Mouse (Mus musculus) thymus, adult 2 months (tissue): ENCODE results near the gene Nos1. TPM values are rescaled to one million over a fixed set of nuclear protein-coding genes. Genes with fewer than 3 reads are reported as not detected.
A peak's percentile ranks its signal among the peaks of the same experiment; 100 is the strongest.

Experiments
- DNase-seq: peaks from one replicate; pipeline ENCODE4 v3.0.0; 2021
- H3K27ac ChIP-seq: fragments of 200-500 bp; 2 replicates; pipeline ENCODE4 v1.5.1; 2012; ENCODE audit warnings: low read length, control low read depth; ENCODE audit not compliant: control insufficient read depth, insufficient read depth
- H3K27me3 ChIP-seq: fragments of 200-500 bp; 2 replicates; pipeline ENCODE4 v1.6.1; 2012; ENCODE audit warnings: mild to moderate bottlenecking, low read length, moderate library complexity, mixed read lengths; ENCODE audit not compliant: control insufficient read depth, insufficient read depth
- H3K36me3 ChIP-seq: fragments of 200-500 bp; 2 replicates; pipeline ENCODE4 v1.6.1; 2012; ENCODE audit warnings: mild to moderate bottlenecking, low read length, moderate library complexity; ENCODE audit not compliant: control insufficient read depth, insufficient read depth
- H3K4me1 ChIP-seq: fragments of 200-500 bp; replicated peaks from 2 replicates; pipeline ENCODE4 v1.6.1; 2012; ENCODE audit warnings: low read length; ENCODE audit not compliant: control insufficient read depth, insufficient read depth
- H3K4me3 ChIP-seq: fragments of 200-500 bp; 2 replicates; pipeline ENCODE4 v1.5.1; 2012; ENCODE audit warnings: mild to moderate bottlenecking, low read length, control low read depth, moderate library complexity; ENCODE audit not compliant: control insufficient read depth, insufficient read depth
- CTCF ChIP-seq: fragments of 200-500 bp; IDR thresholded peaks from 2 replicates; pipeline ENCODE4 v1.5.1; 2012; ENCODE audit warnings: mild to moderate bottlenecking, control low read depth, low read length, moderate library complexity, borderline replicate concordance; ENCODE audit not compliant: control insufficient read depth, poor library complexity, insufficient read depth; ENCODE audit errors: extremely low read depth
- POLR2A ChIP-seq: fragments of 200-500 bp; IDR thresholded peaks from 2 replicates; pipeline ENCODE4 v1.6.1; 2012; ENCODE audit warnings: mild to moderate bottlenecking, low read length, control low read depth, moderate library complexity; ENCODE audit not compliant: control insufficient read depth, poor library complexity, insufficient read depth; ENCODE audit errors: extremely low read depth
- WGBS: fragments of 180-500 bp; shearing (Covaris S2); methylation state at CpG from one replicate; pipeline ENCODE4 v1.1.7; 2018; 5-methylcytosine and 5-hydroxymethylcytosine counted together
- polyA plus RNA-seq: library from polyadenylated mRNA; depleted of rRNA; stranded (reverse); fragments of >200 nt; gene quantifications from 2 replicates; pipeline ENCODE4 v1.2.3, GENCODE M21; 2012

The Nos1 gene
- polyA plus RNA-seq, 1 experiment, result 0.35 TPM

DNA sequence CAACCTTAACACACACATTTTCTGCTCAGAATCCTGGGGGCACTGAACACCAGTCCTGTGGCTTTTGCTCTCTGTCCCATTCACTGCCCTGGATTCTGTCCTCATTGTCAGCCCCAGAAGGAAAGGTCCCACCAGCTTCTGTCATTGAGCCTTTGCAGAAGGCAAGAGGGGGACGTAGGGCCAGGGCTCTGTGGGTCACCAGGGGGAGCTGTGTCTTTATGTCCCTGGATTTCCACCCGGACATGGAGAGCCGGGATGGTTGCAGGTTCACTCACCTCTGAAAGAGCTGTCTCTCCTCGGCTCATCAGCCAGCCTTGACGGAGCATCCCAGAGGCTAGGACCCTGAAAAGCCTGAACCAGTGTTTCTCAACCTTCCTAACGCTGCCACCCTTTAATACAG lies 142.9 kb downstream of the Nos1 start:
- no peaks in the 10 kb centered on the region for H3K36me3 ChIP-seq
- TF ChIP-seq CTCF, result no peak
- TF ChIP-seq POLR2A, result no peak
- 39% methylated on average over 6 of the region's 6 CpGs for WGBS

DNA sequence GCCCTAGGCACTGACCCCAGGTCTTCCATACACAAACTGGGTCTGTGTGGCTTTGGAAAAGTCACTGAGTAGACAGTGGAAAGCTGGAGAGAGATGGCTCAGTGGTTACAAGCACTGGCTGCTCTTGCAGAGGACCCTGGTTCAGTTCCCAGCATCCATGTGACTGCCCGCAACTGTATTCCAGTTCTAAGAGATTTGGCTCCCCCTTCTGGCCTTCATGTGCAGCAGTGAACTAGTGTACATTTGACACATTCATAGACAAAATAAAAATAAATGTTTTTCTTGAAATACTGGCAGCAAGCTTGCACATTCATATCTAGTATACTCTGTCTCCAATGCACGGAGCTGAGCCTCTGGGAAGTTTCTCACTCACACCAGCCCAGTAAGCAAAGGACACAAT lies 147.7 kb downstream of the Nos1 start:
- no peaks in the 10 kb centered on the region for H3K27me3 ChIP-seq
- H3K36me3 ChIP-seq, result no peaks in the 10 kb centered on the region
- no peak overlapping the region for H3K27ac ChIP-seq
- WGBS, result 93% methylated on average over 2 of the region's 2 CpGs
- H3K4me3 ChIP-seq, result no peak overlapping the region
- no peak for DNase-seq
- H3K4me1 ChIP-seq, result no peaks in the 10 kb centered on the region
- no peak for TF ChIP-seq POLR2A

More for the DNA sequence above, 142.9 kb downstream of the Nos1 start:
- no peak for DNase-seq
- Histone ChIP-seq H3K27me3 (no peaks in the 10 kb centered on the region), H3K4me1 (no peaks in the 10 kb centered on the region), H3K27ac (no peak overlapping the region), H3K4me3 (no peak overlapping the region)

DNA sequence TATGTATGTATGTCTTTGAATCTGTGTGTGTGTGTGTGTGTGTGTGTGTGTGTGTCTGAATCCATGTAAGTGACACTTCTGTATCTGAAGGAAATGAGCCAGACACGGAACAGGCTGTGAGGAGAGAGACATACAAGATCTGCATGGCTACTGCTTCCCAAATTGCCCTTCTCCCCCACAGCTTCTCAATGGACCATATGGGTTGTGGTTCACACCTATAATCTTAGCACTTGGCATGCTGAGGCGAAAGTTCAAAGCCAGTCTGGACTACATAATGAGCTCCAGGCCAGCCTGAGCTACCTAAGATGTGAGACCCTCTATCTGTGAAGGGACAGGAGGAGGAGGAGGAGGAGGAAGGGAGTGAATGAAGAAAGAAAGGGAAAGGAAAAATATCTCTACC lies 151.4 kb downstream of the Nos1 start:
- no peaks in the 10 kb centered on the region for H3K4me1 ChIP-seq
- H3K27ac ChIP-seq, result no peak overlapping the region
- no peak for TF ChIP-seq CTCF
- no peak for TF ChIP-seq POLR2A
- no peak overlapping the region for H3K4me3 ChIP-seq
- H3K27me3 ChIP-seq, result no peaks in the 10 kb centered on the region
- no peak for DNase-seq
- no peaks in the 10 kb centered on the region for H3K36me3 ChIP-seq
- 90% methylated on average over 2 of the region's 2 CpGs for WGBS

DNA sequence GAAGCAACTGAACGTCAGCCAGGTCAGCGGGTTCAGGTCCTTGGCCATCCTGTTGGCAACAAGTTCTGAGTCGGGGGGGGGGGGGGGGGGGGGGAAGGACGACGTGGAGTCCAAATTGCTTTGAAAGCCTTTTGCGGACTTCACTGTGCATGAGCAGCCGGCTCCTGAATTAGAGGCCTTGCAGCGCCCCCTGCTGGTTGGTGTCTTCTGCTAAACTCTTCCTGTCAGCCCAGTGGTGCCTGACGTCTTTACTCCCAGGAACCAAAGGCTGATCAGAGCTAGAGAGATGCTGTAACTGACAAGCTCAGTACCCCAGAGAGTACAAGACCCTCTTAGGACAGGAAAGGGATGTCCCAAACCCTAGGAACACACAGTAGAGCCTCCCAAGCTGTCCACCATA lies 152.0 kb downstream of the Nos1 start:
- WGBS, result 4% methylated on average over 5 of the region's 9 CpGs
- peak; percentile 72 for DNase-seq
- Histone ChIP-seq H3K27me3 (no peaks in the 10 kb centered on the region), H3K27ac (no peak overlapping the region), H3K4me1 (no peaks in the 10 kb centered on the region), H3K4me3 (no peak overlapping the region), H3K36me3 (no peaks in the 10 kb centered on the region)
- TF ChIP-seq CTCF (peak; percentile 66; the same call in 1 of the 2 replicates), POLR2A (no peak)

- Histone ChIP-seq H3K4me3 (no peak overlapping the region), H3K36me3 (no peaks in the 10 kb centered on the region), H3K27me3 (no peaks in the 10 kb centered on the region), H3K27ac (no peak overlapping the region), H3K4me1 (no peaks in the 10 kb centered on the region)
- no peak for DNase-seq
- whole genome bisulfite sequencing, result 72% methylated on average over 16 of the region's 16 CpGs
- TF ChIP-seq POLR2A, result no peak
- TF ChIP-seq CTCF, result no peak
Observed at GRCm38 (mm10) chr5:117936346-117936745, 155.5 kb downstream of the Nos1 start.

GRCm38 (mm10) chr5:117937186-117937585 lies 156.4 kb downstream of the Nos1 start:
- Histone ChIP-seq H3K27ac (no peak overlapping the region), H3K4me1 (no peaks in the 10 kb centered on the region), H3K4me3 (no peak overlapping the region), H3K27me3 (no peaks in the 10 kb centered on the region), H3K36me3 (no peaks in the 10 kb centered on the region)
- WGBS, result 81% methylated on average over 3 of the region's 3 CpGs
- DNase-seq, result no peak
- no peak for TF ChIP-seq POLR2A

DNA sequence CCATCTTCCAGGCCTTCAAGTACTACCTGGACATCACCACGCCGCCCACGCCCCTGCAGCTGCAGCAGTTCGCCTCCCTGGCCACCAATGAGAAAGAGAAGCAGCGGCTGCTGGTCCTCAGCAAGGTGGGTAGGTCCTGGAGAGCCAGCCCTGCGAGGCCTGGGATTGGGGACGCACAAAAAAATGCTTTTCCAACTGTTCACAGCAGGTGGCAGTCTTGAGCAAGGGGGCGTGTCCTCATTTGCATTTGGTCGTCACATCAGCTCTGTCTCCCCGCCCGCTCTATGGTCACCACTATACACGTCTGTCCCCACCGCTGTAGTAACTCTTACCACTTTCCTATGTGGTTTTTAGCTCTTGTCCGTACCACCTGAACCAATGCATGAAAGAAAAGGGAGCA lies 157.3 kb downstream of the Nos1 start:
- H3K36me3 ChIP-seq, result no peaks in the 10 kb centered on the region
- no peak overlapping the region for H3K4me3 ChIP-seq
- peak; percentile 80; the same call in 1 of the 2 replicates for TF ChIP-seq CTCF
- no peak for TF ChIP-seq POLR2A
- DNase-seq, result peak; percentile 68
- H3K27me3 ChIP-seq, result no peaks in the 10 kb centered on the region
- 12% methylated on average over 14 of the region's 14 CpGs for WGBS
- H3K4me1 ChIP-seq, result no peaks in the 10 kb centered on the region
- H3K27ac ChIP-seq, result no peak overlapping the region
